Mouse (Mus musculus) liver, adult 2 months (tissue): ENCODE measurements around the gene Ciao2a.

Source experiments
- CTCF ChIP-seq: fragments of 200-500 bp; IDR thresholded peaks from 2 replicates; pipeline ENCODE4 v1.5.1; 2011; ENCODE audit warnings: low read depth, low read length, control low read depth
- POLR2A ChIP-seq: fragments of 200-500 bp; IDR thresholded peaks from 2 replicates; pipeline ENCODE4 v1.6.1; 2011; ENCODE audit warnings: low read length, control low read depth; ENCODE audit not compliant: insufficient read depth; ENCODE audit errors: extremely low read depth

DNA sequence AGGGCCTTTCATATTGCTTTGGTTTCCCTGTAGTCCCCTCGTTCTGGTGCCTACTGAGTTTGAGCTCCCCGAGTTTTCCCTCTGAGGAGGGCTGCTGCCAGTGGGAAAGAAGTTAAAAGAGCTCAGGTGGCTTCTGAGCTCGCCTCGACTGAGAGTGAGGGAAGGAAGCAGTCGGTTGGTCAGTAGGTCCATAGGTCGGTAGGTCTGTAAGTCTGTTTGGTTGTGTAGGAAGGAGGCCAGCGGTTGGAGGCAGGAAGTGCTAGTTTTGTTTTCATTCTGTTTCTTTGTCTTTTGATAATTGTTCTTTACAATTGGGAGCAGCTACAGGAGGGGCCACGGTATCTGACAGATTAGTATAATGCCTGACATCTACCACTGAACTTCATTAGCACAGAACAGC lies 16.3 kb upstream of the Ciao2a start:
- TF ChIP-seq CTCF (no peak), POLR2A (no peak)
